Mouse (Mus musculus) layer of hippocampus, adult 8-10 months (tissue): ENCODE data around the gene Mlana. TPM values are rescaled to one million over a fixed set of nuclear protein-coding genes. Genes with fewer than 3 reads are reported as not detected.

Source experiments
- DNase-seq, 2 experiments: peaks; one replicate each; pipeline ENCODE4 v3.0.0; 2022; ENCODE audit warnings: low spot score in 2 of 2
- total RNA-seq, 4 experiments: library from RNA; stranded (reverse); gene quantifications; 2 replicates each; pipeline ENCODE4 v1.2.4; 2022

Mlana gene
- total RNA-seq, 4 experiments from 2014 or later = 0.64 to 0.72 TPM; not detected in 2

DNA sequence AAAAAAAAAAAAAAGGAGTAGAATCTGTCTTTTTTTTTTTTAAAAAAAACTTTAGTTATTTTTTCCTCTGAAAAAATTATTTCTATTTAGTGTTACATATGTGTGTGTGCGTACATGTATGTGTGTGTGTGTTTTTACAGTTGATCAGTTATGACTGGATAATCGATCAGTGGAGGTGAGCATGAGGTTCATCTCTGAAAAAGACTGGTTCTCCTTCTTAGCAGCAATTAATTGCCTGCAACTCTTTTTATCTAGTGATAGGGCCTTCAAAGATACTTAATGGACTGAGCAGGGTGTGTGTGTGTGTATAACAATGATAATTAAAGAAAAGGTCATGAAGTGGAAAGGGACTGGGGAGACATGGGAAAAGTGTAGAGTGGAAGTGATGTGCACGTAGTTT is 53.4 kb downstream of the Mlana start:
- no peak for DNase-seq

DNA sequence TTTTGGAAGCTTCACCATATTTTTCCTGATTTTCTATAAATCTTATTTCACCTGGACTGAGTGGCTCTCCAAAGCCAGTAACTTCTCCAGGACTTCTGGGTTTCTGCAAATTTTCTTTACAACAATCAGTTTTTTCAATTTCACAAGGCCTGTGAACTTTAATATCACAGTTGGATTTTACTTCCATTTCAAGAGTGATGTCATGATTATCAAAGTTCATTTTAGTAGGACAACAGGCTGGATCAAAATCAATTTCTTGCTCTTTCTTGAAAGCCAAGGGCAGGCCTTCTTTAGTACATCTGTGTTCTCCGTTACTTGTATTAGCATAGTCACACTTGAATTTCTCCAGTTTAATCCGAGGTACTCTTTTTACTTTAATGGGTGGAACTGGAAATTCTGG is 56.3 kb downstream of the Mlana start:
- no peak for DNase-seq

Other genes starting within 250 kb of the Mlana start
- 10 to 100 TPM; 35.9 to 48.6 (median 44.7) TPM for gene Ric1, start 175.5 kb upstream of the Mlana start, total RNA-seq
- 10 to 100 TPM; 50.4 to 55.2 (median 51.1) TPM for gene Ermp1, start 49.4 kb upstream of the Mlana start, total RNA-seq
- gene 9930021J03Rik, start 108.2 kb downstream of the Mlana start, total RNA-seq = 10 to 100 TPM; 37.2 to 47.7 (median 42.8) TPM
- gene Ranbp6, start 115.2 kb downstream of the Mlana start, total RNA-seq = 10 to 100 TPM; 30.7 to 40.1 (median 34.3) TPM
- gene Il33, start 227.3 kb downstream of the Mlana start, total RNA-seq = 100 to 1,000 TPM in 2 of 4 experiments, 10 to 100 TPM in 2; 73.4 to 112 (median 96.0) TPM